Mouse (Mus musculus) midbrain, embryonic 15.5 days (tissue): ENCODE results near the gene Fbxo36. TPM values are rescaled to one million over a fixed set of nuclear protein-coding genes. Genes with fewer than 3 reads are reported as not detected.

Experiments
- ATAC-seq: fragments of 200-750 bp; cut with Nextera tagmentation; replicated peaks from 2 replicates; pipeline ENCODE4 v1.8.0; 2017; ENCODE audit warnings: moderate TSS enrichment
- H3K27ac ChIP-seq: fragments of 300-500 bp; sonication (generic); 2 replicates; pipeline ENCODE4 v1.5.1; 2015; ENCODE audit warnings: mild to moderate bottlenecking, inconsistent platforms
- H3K27me3 ChIP-seq: fragments of 300-500 bp; sonication (generic); replicated peaks from 2 replicates; pipeline ENCODE4 v1.6.1; 2015; ENCODE audit warnings: inconsistent platforms
- H3K36me3 ChIP-seq: fragments of 300-500 bp; sonication (generic); replicated peaks from 2 replicates; pipeline ENCODE4 v1.6.1; 2015; ENCODE audit warnings: inconsistent platforms
- H3K4me1 ChIP-seq: fragments of 300-500 bp; sonication (generic); 2 replicates; pipeline ENCODE4 v1.6.1; 2015; ENCODE audit warnings: inconsistent platforms
- H3K4me2 ChIP-seq: fragments of 300-500 bp; sonication (generic); 2 replicates; pipeline ENCODE4 v1.6.1; 2015; ENCODE audit warnings: inconsistent platforms, mild to moderate bottlenecking, moderate library complexity
- H3K4me3 ChIP-seq: fragments of 300-500 bp; sonication (generic); 2 replicates; pipeline ENCODE4 v1.5.1; 2015; ENCODE audit warnings: mild to moderate bottlenecking, inconsistent platforms
- H3K9ac ChIP-seq: fragments of 300-500 bp; sonication (generic); 2 replicates; pipeline ENCODE4 v1.6.1; 2015; ENCODE audit warnings: mild to moderate bottlenecking, inconsistent platforms
- H3K9me3 ChIP-seq: fragments of 300-500 bp; sonication (generic); 2 replicates; pipeline ENCODE4 v1.6.1; 2016; ENCODE audit warnings: inconsistent platforms
- WGBS: fragments of 180-500 bp; shearing (Covaris S2); methylation state at CpG from one replicate; pipeline ENCODE4 v1.1.7; 2015; ENCODE audit warnings: mixed read lengths; 5-methylcytosine and 5-hydroxymethylcytosine counted together
- polyA plus RNA-seq: library from polyadenylated mRNA; unstranded; fragments of >200 nt; fragmentation: Nextera tagmentation; extraction: Ambion mirVana; gene quantifications from 2 replicates; pipeline ENCODE4 v1.2.1, GENCODE M21; 2015

Fbxo36 gene
- polyA plus RNA-seq, 1 experiment from 2014 or later: 6.0 TPM

DNA sequence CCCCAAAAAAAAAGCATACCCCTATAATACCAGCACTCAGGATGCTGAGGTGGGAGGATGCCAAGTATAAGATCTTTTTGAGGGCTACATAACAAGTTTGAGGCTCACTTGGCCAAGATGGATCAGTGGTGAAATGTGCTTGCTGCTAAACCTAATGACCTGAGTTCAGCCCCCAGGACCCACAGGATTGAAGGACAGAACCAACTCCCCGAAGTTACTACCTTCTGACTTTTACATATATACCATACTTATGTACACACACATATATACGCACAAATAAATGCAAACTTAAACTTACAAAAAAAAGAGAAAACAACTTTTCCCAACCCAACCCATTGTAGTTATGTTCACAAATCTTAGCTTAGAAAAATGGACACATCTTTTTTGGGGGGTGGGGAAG is 3.7 kb downstream of the Fbxo36 start:
- no peaks in the 10 kb centered on the region for H3K9me3 ChIP-seq
- no peak overlapping the region for H3K9ac ChIP-seq
- no peak overlapping the region for H3K27ac ChIP-seq
- H3K4me1 ChIP-seq: peaks cover 10% of the 10 kb centered on the region
- no peak overlapping the region for H3K4me3 ChIP-seq
- no peaks in the 10 kb centered on the region for H3K27me3 ChIP-seq
- H3K4me2 ChIP-seq: no peak overlapping the region
- whole genome bisulfite sequencing: 98% methylated on average over 2 of the region's 2 CpGs
- H3K36me3 ChIP-seq: no peaks in the 10 kb centered on the region
- ATAC-seq: no peak

GRCm38 (mm10) chr1:84847698-84848097 is 8.1 kb downstream of the Fbxo36 start:
- no peaks in the 10 kb centered on the region for H3K36me3 ChIP-seq
- ATAC-seq: no peak
- 93% methylated on average over 7 of the region's 7 CpGs for WGBS
- no peak overlapping the region for H3K4me2 ChIP-seq
- H3K27ac ChIP-seq: no peak overlapping the region
- no peaks in the 10 kb centered on the region for H3K9me3 ChIP-seq
- H3K4me1 ChIP-seq: no peaks in the 10 kb centered on the region
- H3K27me3 ChIP-seq: no peaks in the 10 kb centered on the region
- no peak overlapping the region for H3K9ac ChIP-seq
- no peak overlapping the region for H3K4me3 ChIP-seq

- Histone ChIP-seq H3K27ac (no peak overlapping the region), H3K9me3 (no peaks in the 10 kb centered on the region), H3K4me2 (no peak overlapping the region), H3K4me3 (no peak overlapping the region), H3K27me3 (no peaks in the 10 kb centered on the region), H3K4me1 (no peaks in the 10 kb centered on the region), H3K9ac (no peak overlapping the region), H3K36me3 (no peaks in the 10 kb centered on the region)
- no peak for ATAC-seq
- 92% methylated on average over 3 of the region's 3 CpGs for WGBS
These were observed 8.7 kb downstream of the Fbxo36 start for GRCm38 (mm10) chr1:84848335-84848734.

GRCm38 (mm10) chr1:84848801-84849455 is 9.3 kb downstream of the Fbxo36 start:
- H3K36me3 ChIP-seq: no peaks in the 10 kb centered on the region
- no peaks in the 10 kb centered on the region for H3K9me3 ChIP-seq
- no peak overlapping the region for H3K4me3 ChIP-seq
- no peaks in the 10 kb centered on the region for H3K4me1 ChIP-seq
- no peak overlapping the region for H3K4me2 ChIP-seq
- no peak overlapping the region for H3K27ac ChIP-seq
- no peak overlapping the region for H3K9ac ChIP-seq
- ATAC-seq: no peak
- no peaks in the 10 kb centered on the region for H3K27me3 ChIP-seq
- 96% methylated on average over 6 of the region's 6 CpGs for WGBS

- no peak overlapping the region for H3K4me3 ChIP-seq
- H3K27ac ChIP-seq: no peak overlapping the region
- no peaks in the 10 kb centered on the region for H3K4me1 ChIP-seq
- H3K9ac ChIP-seq: no peak overlapping the region
- ATAC-seq: no peak
- H3K9me3 ChIP-seq: no peaks in the 10 kb centered on the region
- WGBS: 92% methylated on average over 7 of the region's 7 CpGs
- no peaks in the 10 kb centered on the region for H3K27me3 ChIP-seq
- H3K36me3 ChIP-seq: no peaks in the 10 kb centered on the region
- H3K4me2 ChIP-seq: no peak overlapping the region
These were observed 10.2 kb downstream of the Fbxo36 start for GRCm38 (mm10) chr1:84849804-84850203.

- ATAC-seq: no peak
- H3K4me1 ChIP-seq: no peaks in the 10 kb centered on the region
These were observed 10.8 kb downstream of the Fbxo36 start for GRCm38 (mm10) chr1:84850471-84850870.

DNA sequence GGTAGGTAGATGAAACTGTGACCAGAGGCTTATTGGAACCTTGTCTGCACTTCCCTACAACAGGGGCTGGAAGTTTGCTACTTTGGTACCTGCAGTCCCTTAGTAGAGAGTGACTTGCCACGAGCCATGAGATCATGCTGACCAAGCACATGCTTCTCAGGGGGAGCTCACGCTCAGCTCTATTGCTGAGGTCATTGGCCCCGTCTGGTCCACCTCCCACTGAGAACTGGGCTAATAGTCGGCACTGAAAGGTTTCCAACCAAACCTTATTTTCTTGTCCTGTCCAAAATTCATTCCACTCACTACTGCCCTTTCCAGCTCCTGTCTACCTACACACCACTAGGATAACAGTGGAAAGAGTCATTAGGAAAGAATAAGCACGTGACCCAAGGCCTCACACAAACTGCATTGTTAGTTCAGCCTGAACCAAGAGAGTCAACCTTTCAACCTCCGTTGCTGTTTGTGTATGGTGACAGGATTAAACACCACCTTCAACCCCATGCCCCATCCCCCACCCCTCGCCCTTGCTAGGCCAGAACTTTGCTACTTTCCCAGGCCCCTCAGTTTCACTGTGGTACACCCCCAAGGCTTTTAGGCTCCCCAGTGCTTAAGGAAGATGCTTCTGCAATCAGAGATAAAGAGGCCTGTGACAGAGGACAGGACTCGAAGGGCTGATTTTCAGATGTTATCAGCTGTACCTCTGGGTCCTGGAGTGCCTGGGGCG is 12.0 kb downstream of the Fbxo36 start:
- Histone ChIP-seq H3K4me2 (no peak overlapping the region), H3K9ac (no peak overlapping the region), H3K27ac (no peak overlapping the region), H3K4me1 (no peaks in the 10 kb centered on the region), H3K36me3 (no peaks in the 10 kb centered on the region), H3K27me3 (no peaks in the 10 kb centered on the region), H3K4me3 (no peak overlapping the region), H3K9me3 (no peaks in the 10 kb centered on the region)
- ATAC-seq: no peak
- WGBS: 33% methylated on average over 9 of the region's 9 CpGs

More at GRCm38 (mm10) chr1:84850471-84850870, 10.8 kb downstream of the Fbxo36 start:
- 86% methylated on average over 7 of the region's 7 CpGs for WGBS
- H3K9ac ChIP-seq: no peak overlapping the region
- no peak overlapping the region for H3K4me3 ChIP-seq
- H3K27me3 ChIP-seq: no peaks in the 10 kb centered on the region
- H3K4me2 ChIP-seq: no peak overlapping the region
- no peaks in the 10 kb centered on the region for H3K9me3 ChIP-seq
- H3K36me3 ChIP-seq: no peaks in the 10 kb centered on the region
- no peak overlapping the region for H3K27ac ChIP-seq

DNA sequence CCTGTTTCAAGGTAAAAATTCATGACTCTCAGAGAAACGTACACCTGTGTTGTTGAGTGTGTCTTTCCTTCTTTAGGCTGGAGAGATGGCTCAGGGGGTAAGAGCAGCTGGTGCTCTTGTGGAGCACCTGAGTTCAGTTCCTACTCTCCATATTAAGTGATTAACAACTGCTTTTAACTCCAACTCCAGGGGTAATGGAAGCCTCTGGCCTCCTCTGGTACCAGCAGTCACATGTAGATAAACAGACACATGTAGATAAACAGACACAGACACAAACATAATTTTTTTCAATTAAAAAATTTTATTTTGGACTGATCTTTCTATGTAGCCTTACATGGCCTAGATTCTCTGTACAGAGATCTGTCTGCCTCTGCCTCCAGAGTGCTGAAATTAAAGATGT is 14.1 kb downstream of the Fbxo36 start:
- H3K27me3 ChIP-seq: no peaks in the 10 kb centered on the region
- H3K9ac ChIP-seq: no peak overlapping the region
- ATAC-seq: no peak
- H3K4me3 ChIP-seq: no peak overlapping the region
- no peaks in the 10 kb centered on the region for H3K4me1 ChIP-seq
- H3K4me2 ChIP-seq: no peak overlapping the region
- WGBS: 83% methylated on average over 1 of the region's 1 CpGs
- no peaks in the 10 kb centered on the region for H3K36me3 ChIP-seq
- H3K27ac ChIP-seq: no peak overlapping the region
- H3K9me3 ChIP-seq: no peaks in the 10 kb centered on the region

- no peak overlapping the region for H3K4me3 ChIP-seq
- no peak overlapping the region for H3K4me2 ChIP-seq
- H3K27ac ChIP-seq: no peak overlapping the region
- H3K36me3 ChIP-seq: no peaks in the 10 kb centered on the region
- ATAC-seq: no peak
- no peak overlapping the region for H3K9ac ChIP-seq
- WGBS: 78% methylated on average over 2 of the region's 2 CpGs
- no peaks in the 10 kb centered on the region for H3K9me3 ChIP-seq
- no peaks in the 10 kb centered on the region for H3K27me3 ChIP-seq
- no peaks in the 10 kb centered on the region for H3K4me1 ChIP-seq
These were observed 15.3 kb downstream of the Fbxo36 start for GRCm38 (mm10) chr1:84854966-84855365.

DNA sequence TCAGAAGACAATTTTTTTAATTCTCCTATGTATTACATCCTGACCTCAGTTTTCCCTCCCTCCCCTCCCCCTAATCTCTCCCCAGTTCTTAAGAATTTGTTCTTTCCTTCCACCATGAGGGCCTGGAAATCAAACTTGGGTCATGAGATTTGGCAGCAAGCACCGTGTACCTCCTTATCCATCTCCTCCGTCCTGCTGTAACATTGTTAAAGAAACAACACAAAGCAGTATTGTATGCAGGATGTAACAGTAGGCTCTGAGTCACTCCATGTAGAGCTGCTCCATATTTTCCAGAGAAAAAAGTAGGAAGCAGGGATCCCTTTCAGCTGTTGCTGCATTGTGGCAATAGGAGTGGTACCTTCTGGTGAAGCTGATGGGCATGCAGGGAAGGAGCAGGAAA is 16.1 kb downstream of the Fbxo36 start:
- Histone ChIP-seq H3K4me1 (no peaks in the 10 kb centered on the region), H3K27me3 (no peaks in the 10 kb centered on the region), H3K27ac (no peak overlapping the region), H3K4me2 (no peak overlapping the region), H3K36me3 (no peaks in the 10 kb centered on the region), H3K9me3 (no peaks in the 10 kb centered on the region), H3K9ac (no peak overlapping the region), H3K4me3 (no peak overlapping the region)
- no peak for ATAC-seq
- 78% methylated on average over 2 of the region's 2 CpGs for WGBS

DNA sequence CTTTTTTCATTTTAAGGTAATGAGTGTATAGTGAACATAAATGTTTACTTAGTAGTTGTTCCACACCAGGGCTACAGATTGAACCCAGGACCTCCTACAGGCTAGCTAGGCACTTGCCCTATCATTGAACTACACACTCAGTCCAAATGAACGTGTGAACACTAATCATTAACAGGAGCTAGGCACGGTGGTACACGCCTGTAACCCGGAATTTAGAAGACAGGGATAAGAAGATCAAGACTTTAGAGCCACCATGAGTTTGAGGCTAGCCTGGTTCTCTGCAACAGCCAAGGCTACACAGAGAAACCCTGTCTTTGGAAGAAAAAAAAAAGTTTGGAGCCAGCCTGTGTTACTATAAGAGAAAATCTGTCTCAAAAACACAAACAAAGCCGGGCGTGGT is 20.0 kb downstream of the Fbxo36 start:
- no peak overlapping the region for H3K4me2 ChIP-seq
- no peaks in the 10 kb centered on the region for H3K4me1 ChIP-seq
- no peak for ATAC-seq

DNA sequence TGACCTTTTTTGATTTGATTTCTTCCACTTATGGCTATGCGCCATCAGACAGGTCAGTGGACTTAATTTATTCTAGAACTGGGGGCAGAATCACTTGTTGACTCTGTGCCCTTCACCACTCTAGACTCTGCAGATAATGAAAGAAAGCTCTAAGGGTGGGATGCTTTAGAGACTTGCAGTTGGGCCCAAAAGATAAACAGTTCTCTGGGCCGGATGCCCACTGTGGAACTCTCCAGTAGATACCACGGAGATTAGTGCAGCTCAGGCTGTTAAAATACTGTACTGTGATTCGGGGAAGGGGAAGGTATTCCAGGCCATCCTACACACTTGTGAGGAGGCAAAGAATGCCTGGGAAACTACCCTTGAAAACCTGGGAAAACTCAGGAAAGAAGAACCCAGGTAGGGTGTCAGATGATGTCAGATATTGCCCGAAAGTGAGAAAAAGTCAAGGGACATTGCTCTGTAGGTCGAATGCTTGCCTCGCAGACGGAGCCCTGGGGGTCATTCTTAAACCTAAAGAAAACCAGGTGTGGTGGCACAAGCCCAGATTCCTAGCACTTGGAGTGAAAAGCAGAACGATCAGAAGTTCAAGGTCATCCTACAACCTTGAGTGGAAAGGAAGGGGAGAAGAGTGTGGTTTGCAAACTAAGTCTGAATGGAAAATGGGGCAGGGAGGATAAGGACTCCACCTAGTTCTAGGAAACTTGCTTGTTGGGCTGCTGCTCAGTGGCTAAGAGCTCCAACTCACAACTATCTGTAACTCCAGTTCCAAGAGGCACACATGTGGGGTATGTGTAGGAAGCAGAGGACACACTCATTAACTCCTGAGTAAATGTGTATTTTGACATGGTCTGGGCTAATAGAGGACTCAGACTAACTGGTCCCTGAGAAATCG is 21.0 kb downstream of the Fbxo36 start:
- Histone ChIP-seq H3K9ac (no peak overlapping the region), H3K27ac (no peak overlapping the region), H3K4me2 (no peak overlapping the region), H3K36me3 (no peaks in the 10 kb centered on the region), H3K4me3 (no peak overlapping the region), H3K27me3 (no peaks in the 10 kb centered on the region), H3K4me1 (no peaks in the 10 kb centered on the region), H3K9me3 (no peaks in the 10 kb centered on the region)
- 85% methylated on average over 10 of the region's 10 CpGs for WGBS
- no peak for ATAC-seq

More for the DNA sequence above, 20.0 kb downstream of the Fbxo36 start:
- no peaks in the 10 kb centered on the region for H3K36me3 ChIP-seq
- no peak overlapping the region for H3K9ac ChIP-seq
- H3K27ac ChIP-seq: no peak overlapping the region
- no peak overlapping the region for H3K4me3 ChIP-seq
- no peaks in the 10 kb centered on the region for H3K9me3 ChIP-seq
- 95% methylated on average over 6 of the region's 6 CpGs for WGBS
- no peaks in the 10 kb centered on the region for H3K27me3 ChIP-seq
